Mouse (Mus musculus): ENCODE measurements around the gene Ppm1g. TPM values are rescaled to one million over a fixed set of nuclear protein-coding genes. Genes with fewer than 3 reads are reported as not detected.

The Ppm1g gene
- 10 to 100 TPM; 74.4 to 75.3 TPM for total RNA-seq (2021)

DNA sequence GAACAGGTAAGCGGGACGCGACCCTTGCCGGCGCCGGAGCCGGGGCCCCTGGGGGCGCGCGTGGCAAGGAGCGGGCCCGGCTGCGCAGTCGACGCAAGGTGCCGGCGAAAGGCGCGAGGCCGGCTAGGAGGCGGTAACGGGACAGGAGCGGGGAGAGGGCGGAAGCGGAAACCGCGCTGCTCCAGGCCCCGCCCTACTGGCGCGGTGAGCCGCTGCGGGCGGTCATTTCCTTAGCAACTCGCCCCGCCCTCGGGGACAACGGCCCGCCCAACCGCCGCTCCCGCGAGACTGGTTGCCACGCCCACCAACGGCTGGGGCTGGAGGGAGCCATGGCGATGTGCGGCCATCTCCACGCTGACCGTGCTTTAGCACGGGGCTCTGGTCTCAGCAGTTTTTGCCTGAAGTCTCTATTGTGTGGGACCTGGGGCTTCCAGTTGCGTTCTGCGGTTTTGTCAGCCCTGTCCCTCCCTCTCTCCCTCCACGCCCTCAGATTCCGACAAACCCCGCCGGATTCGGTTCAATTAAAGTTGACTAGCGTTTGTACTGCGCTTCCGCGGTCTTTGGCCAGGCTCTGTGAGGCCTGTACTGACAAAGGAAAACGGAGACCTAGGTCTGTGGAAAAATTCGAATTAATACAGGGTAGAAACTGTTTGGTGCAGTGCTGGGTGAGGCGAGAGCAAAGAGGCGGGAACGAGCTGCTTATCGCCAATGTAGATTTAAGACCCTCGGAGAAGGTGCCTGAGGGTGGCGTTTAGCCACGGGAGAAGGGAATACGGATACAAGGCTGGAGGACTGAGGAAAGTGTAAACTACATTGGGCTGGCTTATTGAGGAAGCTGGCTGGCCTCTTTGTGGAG, at the start of gene Ppm1g:
TSS of gene Ppm1g (minus strand) at position 240 of the 856 bp plus-strand sequence.
- peak; percentile 95 to 97 for DNase-seq

DNA sequence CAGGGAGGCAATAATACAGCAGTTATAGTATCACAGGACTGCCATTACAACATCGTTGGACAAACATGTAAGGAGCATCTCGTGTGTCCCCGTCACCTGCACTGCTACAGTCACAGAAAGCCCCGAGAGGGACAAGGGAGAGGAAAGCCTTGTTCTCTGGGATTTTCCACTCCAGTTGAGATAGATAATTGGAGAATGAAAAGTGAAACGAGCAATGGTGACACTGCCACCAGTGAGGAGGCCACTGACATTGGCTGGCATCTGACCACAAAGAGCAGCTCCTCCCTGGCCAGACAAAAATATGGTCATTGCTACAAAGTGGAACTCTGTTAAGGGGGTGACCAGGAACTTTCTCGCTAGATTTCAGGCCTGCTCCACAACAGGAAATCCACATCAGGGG, 47.2 kb upstream of the Ppm1g start:
- no peak for DNase-seq

DNA sequence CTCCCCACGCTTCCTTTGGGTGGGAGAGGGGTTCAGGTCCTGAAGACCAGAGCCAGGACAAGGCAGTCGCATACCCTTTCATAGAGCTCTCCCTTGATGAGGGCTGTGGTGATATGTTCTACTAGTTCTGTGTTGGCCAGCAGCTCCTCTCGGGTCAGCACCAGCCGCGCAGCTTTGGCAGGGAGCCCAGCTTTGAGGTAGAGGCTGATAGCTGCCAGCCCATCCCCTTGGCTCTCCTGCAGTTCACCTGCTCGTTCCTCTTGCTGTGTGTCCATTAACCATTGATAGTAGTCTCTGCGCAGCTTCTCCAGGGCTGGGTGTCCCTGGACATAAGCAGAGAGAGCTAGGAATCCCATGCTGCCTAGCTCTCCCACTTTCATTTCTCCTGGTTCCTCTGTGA, 45.6 kb upstream of the Ppm1g start:
- DNase-seq = no peak

DNA sequence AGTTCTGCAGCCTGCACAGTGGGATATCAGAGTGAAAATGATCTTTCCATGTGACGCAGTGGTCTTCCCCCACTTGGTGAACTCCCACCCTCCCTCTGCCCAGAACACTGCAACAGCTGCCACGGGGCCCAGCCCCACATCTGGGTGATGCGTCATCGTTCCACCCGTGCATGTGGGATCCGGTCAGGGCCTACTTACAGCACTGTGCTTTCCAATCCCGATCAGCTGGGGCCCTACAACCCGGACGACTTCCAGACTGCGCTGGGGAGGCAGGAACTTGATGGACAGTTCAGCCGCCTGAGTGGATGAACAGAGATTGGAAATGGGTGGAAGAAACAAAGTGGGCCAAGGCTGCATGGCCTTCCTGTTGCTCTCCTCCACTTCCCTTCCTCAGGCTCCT, 37.1 kb upstream of the Ppm1g start:
- DNase-seq = no peak

DNA sequence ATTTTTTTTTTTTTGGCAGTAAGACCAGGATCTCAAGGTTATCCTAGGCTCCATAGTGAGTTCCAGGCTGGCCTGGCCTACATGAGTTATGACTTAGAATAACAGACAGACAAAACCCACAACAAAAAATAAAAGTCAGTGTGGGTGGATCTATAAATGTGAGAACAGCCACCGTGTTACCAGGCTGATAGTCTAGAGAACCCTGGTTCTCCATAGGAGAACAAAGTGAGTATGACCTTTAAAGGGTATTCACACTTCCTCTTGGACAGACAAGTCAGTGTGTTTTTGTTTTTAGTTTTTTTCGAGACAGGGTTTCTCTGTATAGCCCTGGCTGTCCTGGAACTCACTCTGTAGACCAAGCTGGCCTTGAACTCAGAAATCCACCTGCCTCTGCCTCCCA, 35.5 kb upstream of the Ppm1g start:
- no peak for DNase-seq

DNA sequence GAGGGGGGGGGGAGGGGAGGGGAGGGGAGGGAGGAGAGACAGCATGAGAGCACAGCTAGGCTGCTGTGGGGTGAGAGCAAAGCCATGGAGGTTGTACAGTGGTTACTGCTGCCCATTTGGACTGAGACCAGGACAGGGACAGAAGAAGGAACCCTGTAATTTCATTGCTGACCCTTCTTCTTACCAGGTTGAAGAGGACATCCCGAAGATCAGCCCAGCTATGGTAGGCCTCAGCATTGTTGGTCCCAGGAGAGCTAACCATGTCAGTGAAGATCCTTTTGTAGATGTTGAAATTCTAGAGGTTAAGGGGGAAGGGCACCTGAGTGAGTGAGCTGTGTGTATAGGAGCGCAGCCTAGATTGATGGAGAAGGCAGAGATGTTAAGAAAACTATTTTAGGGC, 34.9 kb upstream of the Ppm1g start:
- DNase-seq = no peak

DNA sequence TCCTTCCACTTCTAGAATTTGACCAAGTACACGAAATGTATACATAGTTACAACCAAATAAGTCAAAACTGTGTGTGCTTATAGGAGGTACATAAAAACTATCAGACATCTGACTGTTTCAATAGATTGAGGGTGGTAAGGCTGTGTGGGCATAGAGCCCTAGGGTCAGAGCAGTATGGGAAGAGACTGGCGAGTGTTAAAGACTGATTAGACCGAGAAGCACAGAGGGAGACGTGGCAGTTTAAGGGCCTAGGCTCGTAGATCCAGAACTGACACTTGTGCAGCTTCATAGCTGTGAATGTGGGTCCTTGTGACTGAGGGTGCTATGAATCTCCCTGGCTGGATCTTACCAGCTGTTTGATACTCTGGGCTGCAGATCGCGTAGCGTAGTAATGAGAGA, 34.4 kb upstream of the Ppm1g start:
- no peak for DNase-seq

DNA sequence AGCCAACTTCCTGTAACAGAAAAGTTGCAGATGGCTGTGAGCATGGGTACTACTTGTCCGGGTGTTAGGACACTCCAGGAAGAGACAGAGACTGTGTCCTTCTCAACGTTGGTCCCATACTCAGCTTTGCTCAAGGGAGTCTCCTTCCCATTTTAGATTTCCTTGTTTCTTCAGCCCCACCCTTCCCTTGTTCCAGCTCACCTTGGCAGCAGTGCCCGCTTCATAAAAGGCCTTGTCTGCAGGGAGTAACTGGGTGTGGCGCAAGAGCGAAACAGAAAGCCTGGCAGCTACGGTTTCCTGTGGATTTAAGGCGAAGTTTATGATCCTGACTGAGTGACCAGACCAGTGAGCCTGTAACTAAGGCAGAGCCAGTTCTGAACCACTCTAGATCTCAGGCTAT, 34.0 kb upstream of the Ppm1g start:
- DNase-seq = no peak

DNA sequence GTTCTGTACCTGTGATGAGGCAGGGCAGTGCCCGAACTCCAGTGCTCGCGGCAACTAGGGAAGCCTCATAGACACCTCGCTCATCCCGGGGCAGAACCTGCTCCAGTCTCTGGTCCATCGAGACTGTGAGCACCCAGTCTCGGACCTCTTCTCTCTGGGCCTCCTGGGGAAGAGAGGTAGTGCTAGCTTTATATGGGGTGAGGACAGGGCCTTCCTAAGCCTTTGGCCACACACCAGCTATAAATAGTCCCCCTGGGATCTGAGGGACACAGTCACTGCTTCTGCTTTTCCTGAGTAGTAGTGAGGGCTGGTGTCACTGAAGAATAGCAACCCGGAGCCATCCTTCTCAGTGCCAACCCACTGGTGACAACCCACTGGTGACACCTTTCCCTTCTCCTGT, 33.3 kb upstream of the Ppm1g start:
- no peak for DNase-seq

DNA sequence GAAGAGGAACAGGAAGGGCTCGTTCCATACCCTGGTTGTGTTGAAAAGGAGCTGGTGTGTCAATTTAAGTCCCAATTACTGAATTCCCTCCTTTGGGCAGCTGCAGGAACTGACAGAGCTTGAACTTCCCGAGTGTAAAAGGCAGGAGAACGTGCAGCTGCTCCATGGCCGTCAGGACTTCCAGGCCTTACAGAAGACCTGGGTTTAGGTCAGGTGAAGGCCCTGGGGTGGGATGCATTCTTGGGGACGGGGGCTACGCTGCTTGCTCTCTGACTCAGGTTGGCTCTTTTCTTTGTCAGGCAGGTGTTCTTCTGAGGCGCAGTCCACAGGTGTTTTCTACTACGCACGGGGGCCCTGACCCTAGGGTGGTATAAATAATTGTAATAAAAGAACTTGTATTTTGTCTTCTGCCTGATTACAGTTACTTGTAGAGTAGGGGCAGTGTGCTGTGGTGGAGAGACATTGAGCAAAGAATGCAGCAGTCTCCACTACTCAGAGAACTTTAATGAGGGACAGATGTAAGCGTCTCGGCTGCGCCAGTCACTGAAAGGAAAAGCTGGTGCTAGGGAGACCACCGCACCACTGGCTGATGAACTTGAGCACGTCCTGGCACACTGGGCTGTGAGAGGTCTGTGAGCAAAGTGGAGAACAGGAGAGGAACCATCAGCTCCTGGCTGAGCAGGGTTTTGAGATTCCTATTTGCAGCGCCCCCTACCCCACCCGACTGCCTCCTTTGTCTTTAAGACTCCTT, 32.5 kb upstream of the Ppm1g start:
- no peak for DNase-seq

DNA sequence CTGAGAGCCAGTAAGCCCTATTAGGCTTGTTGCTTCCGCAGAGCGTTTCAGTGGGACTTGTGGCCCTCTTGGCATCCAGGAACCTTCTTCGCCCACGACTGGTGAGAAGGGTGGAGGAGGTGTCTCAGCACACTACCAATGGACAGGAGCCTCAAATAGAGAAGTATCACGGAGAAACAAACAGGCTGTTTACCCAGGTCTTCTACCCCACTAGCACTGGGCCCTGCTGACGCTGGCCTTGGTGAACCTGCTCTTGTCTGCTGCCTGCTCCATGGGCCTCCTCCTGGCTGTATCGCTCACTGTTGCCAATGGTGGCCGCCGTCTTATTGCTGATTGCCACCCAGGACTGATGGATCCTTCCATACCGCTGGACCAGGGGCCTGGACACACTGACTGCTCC, 31.7 kb upstream of the Ppm1g start:
- no peak for DNase-seq

DNA sequence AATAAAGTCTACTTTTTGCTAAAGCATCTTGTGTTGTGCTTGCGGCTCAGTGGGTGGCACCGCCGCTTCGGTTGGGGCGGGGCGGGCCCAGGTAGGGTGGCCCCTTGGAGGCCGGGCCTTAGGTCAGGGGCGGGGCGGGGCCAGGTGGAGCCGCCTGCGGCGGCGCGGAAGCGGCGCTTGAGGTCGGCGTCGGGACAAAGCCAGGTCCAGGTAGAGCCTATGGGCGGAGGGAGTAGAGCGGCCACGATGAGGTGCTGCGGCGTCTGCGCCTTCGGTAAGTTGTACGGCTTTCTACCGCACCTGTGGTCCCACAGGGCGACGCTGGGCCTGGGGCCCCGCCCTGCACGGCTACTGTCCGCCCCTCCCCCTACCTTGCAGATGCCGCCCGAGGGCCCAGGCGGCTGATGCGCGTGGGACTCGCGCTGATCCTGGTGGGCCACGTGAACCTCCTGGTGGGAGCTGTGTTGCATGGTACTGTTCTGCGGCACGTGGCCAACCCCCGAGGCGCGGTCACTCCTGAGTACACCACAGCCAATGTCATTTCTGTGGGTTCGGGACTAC, 31.1 kb upstream of the Ppm1g start, which contains the start of gene Krtcap3:
TSS of gene Krtcap3 (plus strand) at position 151 of the 561 bp plus-strand sequence.
- DNase-seq = no peak

DNA sequence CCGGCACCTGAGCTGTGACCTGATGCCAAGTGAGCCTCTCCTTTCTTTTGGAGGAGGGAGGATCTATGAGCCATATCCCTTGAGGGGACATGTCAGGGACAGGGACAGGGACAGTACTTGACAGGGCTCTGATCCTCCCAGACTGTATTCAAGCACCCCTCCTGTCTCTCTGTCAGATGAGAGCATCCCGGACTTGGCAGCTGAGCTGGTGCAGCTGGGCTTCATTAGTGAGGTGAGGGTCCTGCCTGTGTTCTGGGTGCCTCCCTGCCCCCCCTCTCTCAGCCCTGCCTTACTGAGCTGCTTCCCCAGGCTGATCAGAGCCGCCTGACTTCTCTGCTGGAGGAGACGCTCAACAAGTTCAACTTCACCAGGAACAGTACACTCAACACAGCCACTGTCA, 30.2 kb upstream of the Ppm1g start:
- DNase-seq = no peak

DNA sequence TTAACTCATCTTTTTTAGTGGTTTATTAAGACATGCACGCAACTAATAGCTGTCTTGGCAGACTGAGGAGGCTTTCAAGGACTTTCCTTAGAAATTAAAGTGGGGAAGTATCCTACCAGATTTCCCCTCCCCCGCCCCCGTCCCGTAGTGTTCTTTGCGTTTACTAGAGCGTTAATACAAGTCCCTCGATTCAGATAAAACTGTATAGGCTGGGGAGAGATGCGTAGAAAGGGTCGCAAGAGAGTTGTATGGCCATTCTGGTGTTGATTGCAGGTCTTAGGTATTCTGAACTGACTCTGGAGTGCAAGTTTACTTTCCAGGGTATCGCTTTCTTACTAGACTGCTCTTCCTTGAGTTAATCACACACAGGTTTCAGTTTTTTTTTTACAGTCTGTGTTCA, 21.7 kb upstream of the Ppm1g start:
- no peak for DNase-seq

DNA sequence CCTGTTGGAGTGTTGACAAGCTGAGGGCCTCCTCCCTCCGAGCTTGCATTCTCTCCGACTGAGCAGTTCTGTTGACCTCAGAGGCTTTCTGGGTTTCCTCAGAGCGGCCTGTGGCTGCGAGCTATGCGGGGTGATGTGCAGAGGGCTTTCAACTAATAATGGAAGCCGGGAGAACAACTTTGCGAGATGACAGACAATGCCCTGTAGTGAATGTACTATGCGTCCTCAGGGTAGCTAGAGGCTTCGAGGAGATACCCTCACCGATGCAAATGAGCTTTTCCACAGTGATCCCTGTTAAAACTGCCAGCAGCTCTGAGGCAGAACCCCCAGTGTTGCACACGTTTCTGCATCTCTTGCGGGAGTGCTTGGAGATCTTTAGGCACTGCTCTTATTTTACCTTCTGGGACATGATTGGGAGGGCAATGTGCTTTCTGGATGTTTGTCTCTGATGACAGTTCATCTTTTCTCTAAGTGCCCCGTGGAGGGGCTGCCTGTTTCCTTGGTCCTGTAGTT, 21.1 kb upstream of the Ppm1g start:
- DNase-seq = no peak

DNA sequence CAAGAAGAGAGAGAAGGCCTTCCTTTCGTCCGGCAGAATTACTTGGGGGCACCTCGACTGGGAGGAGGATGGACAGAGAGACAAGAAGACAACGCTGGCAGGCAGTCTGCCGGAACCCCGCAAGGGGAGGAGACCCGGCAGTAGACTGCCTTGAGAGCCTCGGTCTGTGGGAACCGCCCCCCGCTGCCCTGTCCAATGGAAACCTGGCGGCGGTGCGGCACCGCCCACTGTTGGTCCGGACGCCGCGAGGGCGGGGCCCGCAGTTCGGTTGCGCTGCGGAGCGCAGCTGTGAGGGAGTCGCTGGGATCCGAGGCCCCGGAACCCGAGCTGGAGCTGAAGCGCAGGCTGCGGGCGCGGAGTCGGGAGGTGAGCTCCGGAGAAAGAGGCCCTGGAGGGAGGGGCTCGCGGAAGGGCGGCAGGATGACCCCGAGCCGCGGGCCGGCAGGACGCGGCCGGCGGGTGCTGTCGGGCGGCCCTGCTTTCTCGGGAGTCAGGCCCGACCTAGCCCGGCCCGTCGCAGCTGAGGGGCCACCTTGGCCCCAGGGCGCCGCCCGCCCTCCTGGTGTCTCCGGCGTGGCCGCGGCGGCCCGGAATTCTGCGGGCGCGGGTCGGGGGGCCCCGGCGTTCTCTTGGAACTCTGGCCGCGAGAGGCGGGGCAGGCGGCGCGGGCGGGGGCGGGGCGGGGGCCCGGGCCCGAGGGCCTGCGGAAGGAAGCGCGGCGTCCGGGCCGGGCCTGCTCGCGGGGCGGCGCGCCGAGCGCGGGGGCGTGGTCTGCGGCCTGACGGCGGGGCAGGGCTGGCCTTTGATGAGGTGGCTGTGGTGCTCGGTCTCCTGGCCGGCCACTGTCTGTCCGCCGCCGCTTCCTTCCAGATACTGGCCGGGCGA, 20.4 kb upstream of the Ppm1g start, which contains the start of the genes Nrbp1 and Gm9970:
TSS of gene Nrbp1 (plus strand) at position 228 of the 885 bp plus-strand sequence.
TSS of gene Gm9970 (minus strand) at position 596 of the 885 bp plus-strand sequence.
- peak; percentile 94 to 95 for DNase-seq

DNA sequence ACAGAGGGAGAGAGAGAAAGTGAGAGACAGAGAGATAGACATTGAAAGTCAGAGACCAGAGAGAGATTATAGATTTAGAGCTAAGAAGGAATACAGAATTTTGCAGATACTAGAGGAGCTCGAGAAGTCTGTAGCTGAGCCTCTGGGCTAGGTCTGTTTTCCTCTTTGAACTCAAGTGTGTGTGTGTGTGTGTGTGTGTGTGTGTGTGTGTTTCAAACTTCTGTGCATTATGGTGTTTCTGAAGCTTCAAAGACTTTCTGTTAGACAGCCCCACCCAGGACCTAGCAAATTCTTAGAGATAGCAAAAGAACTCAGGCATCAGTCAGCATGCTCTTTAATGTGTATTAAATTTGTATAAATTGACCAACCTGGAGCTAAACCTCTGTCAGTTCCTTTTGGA, 6.2 kb upstream of the Ppm1g start:
- no peak for DNase-seq

DNA sequence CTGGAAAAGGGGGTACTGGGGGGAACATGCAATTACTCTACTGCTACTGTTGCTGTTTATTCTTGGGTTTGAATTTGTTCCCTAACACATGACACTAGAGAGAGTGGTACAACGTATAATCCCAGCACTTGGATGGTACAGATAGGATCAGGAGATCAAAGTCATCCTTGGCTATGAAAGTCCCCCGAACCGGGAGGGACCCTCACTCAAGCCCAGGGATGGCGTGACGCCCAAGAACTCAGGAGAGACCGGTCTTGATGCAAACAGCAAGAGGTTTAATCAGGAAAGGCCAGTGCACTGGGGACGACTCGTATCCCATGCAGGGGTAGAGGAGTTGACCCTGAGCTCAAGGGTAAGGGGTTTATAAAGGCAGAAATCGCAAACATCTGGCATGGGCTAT, 2.2 kb upstream of the Ppm1g start:
- no peak for DNase-seq

DNA sequence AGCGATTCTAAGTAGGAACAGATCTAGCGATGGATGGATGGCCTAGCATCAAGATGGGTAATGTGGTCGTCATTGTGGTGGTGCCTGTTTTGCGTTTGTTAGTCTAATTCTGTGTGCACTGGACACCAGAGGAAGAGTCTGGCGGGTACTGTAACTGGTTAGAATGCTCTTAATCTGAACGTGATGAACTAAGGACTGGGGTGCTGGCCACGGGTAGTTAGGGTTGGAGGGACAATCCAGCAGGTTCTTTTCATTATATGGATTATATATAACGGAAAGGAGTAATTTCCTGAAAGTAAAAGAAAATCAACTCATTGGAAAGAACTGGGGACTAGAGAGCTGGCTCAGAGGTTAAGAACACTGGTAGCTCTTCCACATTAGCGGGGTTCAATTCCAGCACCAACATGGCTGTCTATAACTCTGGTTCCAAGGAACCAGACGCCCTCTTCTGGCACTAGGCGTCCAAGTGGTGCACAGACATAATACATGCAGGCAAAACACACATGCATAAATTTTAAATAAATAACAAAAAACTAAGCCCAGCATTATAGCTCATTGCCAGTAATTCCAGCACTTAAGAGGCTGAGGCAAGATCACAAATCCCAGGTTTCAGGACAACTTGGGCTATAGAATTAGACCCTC, 938 bp upstream of the Ppm1g start:
- no peak for DNase-seq

DNA sequence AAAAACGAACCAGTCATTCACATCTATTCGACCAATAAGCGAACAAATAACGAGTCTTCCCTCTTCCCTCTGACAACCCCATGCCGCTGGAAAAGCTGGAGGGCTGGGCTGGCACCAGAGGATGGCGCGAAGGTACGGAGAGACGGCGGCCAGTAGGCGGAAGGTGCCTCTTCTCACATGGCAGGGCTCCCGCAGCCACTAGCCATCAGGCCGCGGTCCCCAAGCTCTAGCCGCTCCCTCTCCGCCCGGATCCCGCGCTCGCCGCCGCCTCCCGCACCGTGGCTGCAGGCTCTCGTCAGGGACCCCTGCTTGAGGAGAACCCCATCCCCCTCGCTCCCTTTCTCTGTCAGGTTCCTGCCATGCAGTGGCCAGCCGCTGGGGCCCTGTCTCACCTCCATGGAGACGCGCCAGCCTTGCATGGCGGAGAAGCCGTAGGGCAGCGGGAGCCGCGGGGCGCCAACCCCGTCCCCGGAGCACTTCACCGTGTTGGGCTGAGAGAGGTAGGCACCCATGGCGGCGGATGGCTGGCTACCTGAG, 508 bp downstream of the Ppm1g start:
- DNase-seq = peak in 1 of 2 experiments; percentile 55

DNA sequence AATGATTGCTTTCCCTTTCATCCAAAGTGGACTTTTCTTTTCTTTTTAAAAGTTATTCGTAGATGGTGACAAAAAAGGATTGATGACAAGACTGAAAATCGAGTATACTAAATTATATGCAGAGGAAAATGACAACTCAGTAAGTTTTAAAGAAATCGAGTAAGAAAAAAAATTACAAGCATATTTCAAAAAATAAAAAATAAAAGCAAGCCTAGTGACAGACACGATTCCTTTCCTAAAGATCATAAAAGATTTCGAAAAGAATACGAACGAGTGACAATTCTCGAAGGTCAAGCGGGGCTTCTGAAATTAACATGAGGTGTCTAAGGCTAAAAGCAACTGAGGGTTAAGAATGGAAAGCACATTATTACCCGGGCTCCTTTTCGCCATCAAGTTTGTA, 1.0 kb downstream of the Ppm1g start:
- no peak for DNase-seq

All from layer of hippocampus, postnatal 36 days (tissue).